Mouse (Mus musculus) heart, embryonic 12.5 days (tissue): Measurements from ENCODE around the gene Gse1. TPM values are rescaled to one million over a fixed set of nuclear protein-coding genes. Genes with fewer than 3 reads are reported as not detected.
A peak's percentile ranks its signal among the peaks of the same experiment; 100 is the strongest.

Source experiments
- ATAC-seq: fragments of 200-750 bp; cut with Nextera tagmentation; 2 replicates; pipeline ENCODE4 v1.8.0; 2017; ENCODE audit warnings: moderate TSS enrichment, moderate library complexity; ENCODE audit not compliant: insufficient number of reproducible peaks, low FRiP score
- H3K27ac ChIP-seq: fragments of 300-500 bp; sonication (generic); 2 replicates; pipeline ENCODE4 v1.5.1; 2016; ENCODE audit warnings: mild to moderate bottlenecking, moderate library complexity; ENCODE audit not compliant: poor library complexity, severe bottlenecking
- H3K27me3 ChIP-seq: fragments of 300-500 bp; sonication (generic); replicated peaks from 2 replicates; pipeline ENCODE4 v1.6.1; 2016; ENCODE audit warnings: mild to moderate bottlenecking, moderate library complexity
- H3K36me3 ChIP-seq: fragments of 300-500 bp; sonication (generic); 2 replicates; pipeline ENCODE4 v1.6.1; 2016; ENCODE audit warnings: mild to moderate bottlenecking, moderate library complexity
- H3K4me1 ChIP-seq: fragments of 300-500 bp; sonication (generic); replicated peaks from 2 replicates; pipeline ENCODE4 v1.6.1; 2016; ENCODE audit warnings: mild to moderate bottlenecking
- H3K4me2 ChIP-seq: fragments of 300-500 bp; sonication (generic); 2 replicates; pipeline ENCODE4 v1.6.1; 2016; ENCODE audit warnings: mild to moderate bottlenecking, moderate library complexity
- H3K4me3 ChIP-seq: fragments of 300-500 bp; sonication (generic); 2 replicates; pipeline ENCODE4 v1.5.1; 2016; ENCODE audit warnings: mild to moderate bottlenecking
- H3K9ac ChIP-seq: fragments of 300-500 bp; sonication (generic); 2 replicates; pipeline ENCODE4 v1.6.1; 2016; ENCODE audit warnings: mild to moderate bottlenecking, moderate library complexity
- H3K9me3 ChIP-seq: fragments of 300-500 bp; sonication (generic); replicated peaks from 2 replicates; pipeline ENCODE4 v1.6.1; 2016; ENCODE audit warnings: mild to moderate bottlenecking, moderate library complexity
- WGBS: fragments of 180-500 bp; shearing (Covaris S2); methylation state at CpG from one replicate; pipeline ENCODE4 v1.1.7; 2016; 5-methylcytosine and 5-hydroxymethylcytosine counted together
- polyA plus RNA-seq: library from polyadenylated mRNA; unstranded; fragments of >200 nt; fragmentation: Nextera tagmentation; extraction: Ambion mirVana; gene quantifications from 2 replicates; pipeline ENCODE4 v1.2.1, GENCODE M21; 2016

The Gse1 gene
- polyA plus RNA-seq, 1 experiment from 2014 or later = 14.0 TPM

DNA sequence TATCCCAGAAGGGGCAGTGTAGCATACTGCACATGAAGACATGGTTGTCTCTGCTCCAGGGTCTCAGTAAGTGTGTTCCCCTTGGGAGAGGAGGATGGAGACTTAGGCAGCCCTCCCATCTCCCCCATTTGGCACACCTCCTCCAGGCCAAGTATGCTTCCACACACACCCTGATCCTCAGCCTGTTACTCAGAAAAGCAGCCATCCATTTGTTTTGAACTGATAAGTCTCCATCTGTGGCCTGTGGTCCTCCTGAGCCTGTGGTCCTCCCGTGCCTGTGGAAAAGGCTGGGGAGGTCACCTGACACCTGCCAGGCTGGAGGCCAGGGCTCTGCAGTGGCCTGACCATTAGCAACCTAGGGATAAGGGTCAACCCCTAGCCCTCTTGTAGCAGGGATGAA is 197.8 kb downstream of the Gse1 start:
- no peaks in the 10 kb centered on the region for H3K9me3 ChIP-seq
- peak; percentile 1; the same call in 1 of the 2 replicates for ATAC-seq
- H3K36me3 ChIP-seq = no peaks in the 10 kb centered on the region
- peak overlapping the region; percentile 83 for H3K27ac ChIP-seq
- WGBS = 24% methylated on average over 1 of the region's 1 CpGs
- peak overlapping the region; percentile 16; the same call in 1 of the 2 replicates for H3K9ac ChIP-seq
- no peaks in the 10 kb centered on the region for H3K27me3 ChIP-seq
- H3K4me1 ChIP-seq = peaks cover 71% of the 10 kb centered on the region
- no peak overlapping the region for H3K4me3 ChIP-seq
- peak overlapping the region; percentile 28; the same call in 1 of the 2 replicates for H3K4me2 ChIP-seq

DNA sequence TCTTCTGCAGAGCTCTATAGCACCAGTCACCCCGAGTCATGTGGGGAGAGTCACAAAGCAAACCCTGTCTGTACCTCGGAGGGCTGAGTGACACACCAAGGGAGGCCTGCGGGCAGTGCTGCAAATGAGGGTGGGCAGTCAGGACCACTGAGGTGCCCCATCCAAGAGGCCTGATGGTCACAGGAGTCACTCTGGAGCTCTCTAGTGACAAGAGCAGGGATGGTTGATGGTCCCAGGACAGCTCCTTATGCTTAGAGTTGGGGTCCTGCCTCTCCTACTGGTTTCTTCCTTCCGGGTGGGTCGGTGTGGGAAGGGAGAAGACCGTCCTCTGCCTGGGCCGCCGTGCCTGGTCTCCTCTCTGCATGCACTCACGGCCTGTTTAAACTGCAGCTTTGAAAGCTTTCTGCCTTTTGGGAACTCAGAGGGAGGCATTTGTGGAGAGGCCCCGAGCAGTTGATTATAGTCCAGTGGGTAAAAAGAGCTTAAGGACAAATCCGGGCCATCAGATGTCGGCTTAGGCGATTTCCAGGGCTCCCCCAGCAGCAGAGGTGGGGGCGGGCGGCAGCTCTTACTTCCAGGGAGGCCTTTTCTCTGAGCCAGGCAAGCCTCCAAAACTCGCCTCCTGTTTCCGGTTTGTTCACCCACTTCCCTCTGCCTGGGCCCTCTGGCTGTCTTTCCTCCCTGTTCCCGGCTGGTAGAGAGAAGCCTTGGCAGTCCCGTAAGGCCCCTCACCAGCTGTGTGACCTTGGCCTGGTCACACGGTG is 198.5 kb downstream of the Gse1 start:
- Histone ChIP-seq H3K9me3 (no peaks in the 10 kb centered on the region), H3K27me3 (no peaks in the 10 kb centered on the region), H3K4me2 (no peak overlapping the region), H3K9ac (0 out of 2 replicates have a peak overlapping the region, but pooled peaks have one; percentile 17), H3K4me1 (peaks cover 64% of the 10 kb centered on the region), H3K36me3 (no peaks in the 10 kb centered on the region), H3K4me3 (no peak overlapping the region), H3K27ac (peak overlapping the region; percentile 12; the same call in 1 of the 2 replicates)
- 55% methylated on average over 20 of the region's 20 CpGs for WGBS
- no peak for ATAC-seq

DNA sequence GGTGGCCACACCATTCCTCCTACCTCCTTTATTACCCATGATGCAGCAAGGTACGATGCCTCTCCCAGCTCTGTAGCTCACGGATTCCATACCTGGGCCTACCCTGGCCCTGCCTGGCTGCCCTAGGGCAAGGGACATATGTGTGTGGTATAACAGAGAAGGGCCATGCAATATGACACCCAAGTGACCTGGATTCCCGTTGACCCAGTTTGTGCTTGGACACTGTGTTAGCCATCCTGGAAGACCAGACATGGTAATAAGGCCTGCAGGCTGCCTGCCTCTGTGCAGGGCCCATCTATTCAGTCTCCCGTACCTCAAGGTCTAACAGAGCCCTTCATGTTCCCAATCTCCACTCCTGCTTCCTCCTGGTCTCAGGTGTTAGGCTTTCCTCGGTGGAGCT is 200.2 kb downstream of the Gse1 start:
- H3K36me3 ChIP-seq = no peaks in the 10 kb centered on the region
- H3K9me3 ChIP-seq = peaks cover 1% of the 10 kb centered on the region
- peaks cover 51% of the 10 kb centered on the region for H3K4me1 ChIP-seq
- H3K4me3 ChIP-seq = no peak overlapping the region
- no peak for ATAC-seq
- 86% methylated on average over 5 of the region's 5 CpGs for WGBS
- H3K27ac ChIP-seq = no peak overlapping the region
- H3K27me3 ChIP-seq = no peaks in the 10 kb centered on the region
- H3K9ac ChIP-seq = no peak overlapping the region
- H3K4me2 ChIP-seq = no peak overlapping the region

DNA sequence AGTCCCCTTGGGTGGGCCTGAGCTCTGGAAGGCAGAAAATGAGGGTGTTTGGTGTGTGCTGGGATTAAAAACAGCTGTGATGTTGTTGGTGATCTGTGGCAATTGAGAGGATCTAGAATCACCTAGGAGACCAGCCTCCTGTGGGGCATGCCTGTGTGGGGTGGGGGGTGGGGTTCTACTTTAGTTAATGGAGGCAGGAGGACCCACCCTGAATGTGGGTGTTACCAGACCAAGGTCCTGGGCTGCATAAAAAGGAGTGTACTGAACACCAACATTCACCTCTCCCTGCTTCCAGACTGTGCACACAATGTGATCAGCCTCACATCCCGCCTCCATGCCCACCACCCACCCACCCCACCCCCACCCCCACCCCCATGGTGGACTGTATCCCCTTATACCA is 200.9 kb downstream of the Gse1 start:
- Histone ChIP-seq H3K27me3 (no peaks in the 10 kb centered on the region), H3K36me3 (no peaks in the 10 kb centered on the region), H3K4me3 (no peak overlapping the region), H3K27ac (no peak overlapping the region), H3K9ac (no peak overlapping the region), H3K9me3 (peaks cover 6% of the 10 kb centered on the region), H3K4me1 (peaks cover 45% of the 10 kb centered on the region), H3K4me2 (no peak overlapping the region)
- WGBS = 88% methylated on average over 1 of the region's 1 CpGs
- no peak for ATAC-seq

DNA sequence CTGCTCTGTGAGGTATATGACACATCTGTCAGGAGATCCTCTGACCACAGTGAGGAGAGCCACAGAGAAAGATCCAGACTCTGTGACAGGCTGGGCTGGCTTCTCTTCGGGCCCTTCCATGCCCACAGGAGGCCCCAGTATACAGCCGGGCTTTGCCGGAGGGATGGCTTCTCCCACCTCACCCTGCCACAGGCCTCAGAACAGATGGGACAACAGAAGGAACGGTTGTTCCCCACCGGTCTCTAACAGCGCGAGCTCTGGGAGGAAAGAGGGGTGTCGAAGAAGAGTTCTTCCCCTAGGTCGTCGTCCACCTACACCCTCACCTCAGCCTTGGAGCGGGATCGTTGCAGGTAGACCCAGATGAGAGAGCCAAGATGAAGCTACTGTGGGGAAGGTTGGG is 202.8 kb downstream of the Gse1 start:
- Histone ChIP-seq H3K9me3 (peaks cover 6% of the 10 kb centered on the region), H3K4me1 (peaks cover 27% of the 10 kb centered on the region), H3K9ac (no peak overlapping the region), H3K27me3 (peaks cover 2% of the 10 kb centered on the region; the same call in 1 of the 2 replicates), H3K4me3 (no peak overlapping the region), H3K36me3 (no peaks in the 10 kb centered on the region), H3K4me2 (no peak overlapping the region), H3K27ac (no peak overlapping the region)
- 83% methylated on average over 12 of the region's 12 CpGs for WGBS
- ATAC-seq = no peak

DNA sequence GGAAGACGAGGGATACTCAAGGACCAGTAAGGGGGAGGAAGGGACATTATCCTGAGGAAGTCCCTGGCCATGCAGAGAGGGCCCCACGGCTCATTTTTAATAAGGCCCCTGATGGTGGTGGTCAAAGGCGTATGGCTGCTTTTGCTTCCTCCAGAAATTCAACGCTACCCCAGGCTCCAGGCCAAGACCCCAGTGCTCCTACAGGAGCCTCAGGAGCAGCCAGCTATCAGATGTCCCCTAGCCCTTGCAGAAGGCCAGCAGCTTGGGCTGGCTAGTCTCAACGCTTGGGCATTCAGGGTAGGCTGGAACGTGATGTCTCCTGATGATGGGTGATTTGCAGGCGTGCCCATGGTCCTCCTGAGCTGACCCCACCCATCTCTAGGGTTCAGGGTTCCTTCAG is 204.2 kb downstream of the Gse1 start:
- Histone ChIP-seq H3K27ac (no peak overlapping the region), H3K9me3 (peaks cover 6% of the 10 kb centered on the region), H3K36me3 (no peaks in the 10 kb centered on the region), H3K9ac (no peak overlapping the region), H3K4me1 (peaks cover 21% of the 10 kb centered on the region), H3K4me2 (no peak overlapping the region), H3K27me3 (peaks cover 8% of the 10 kb centered on the region), H3K4me3 (no peak overlapping the region)
- no peak for ATAC-seq
- 59% methylated on average over 7 of the region's 7 CpGs for WGBS

DNA sequence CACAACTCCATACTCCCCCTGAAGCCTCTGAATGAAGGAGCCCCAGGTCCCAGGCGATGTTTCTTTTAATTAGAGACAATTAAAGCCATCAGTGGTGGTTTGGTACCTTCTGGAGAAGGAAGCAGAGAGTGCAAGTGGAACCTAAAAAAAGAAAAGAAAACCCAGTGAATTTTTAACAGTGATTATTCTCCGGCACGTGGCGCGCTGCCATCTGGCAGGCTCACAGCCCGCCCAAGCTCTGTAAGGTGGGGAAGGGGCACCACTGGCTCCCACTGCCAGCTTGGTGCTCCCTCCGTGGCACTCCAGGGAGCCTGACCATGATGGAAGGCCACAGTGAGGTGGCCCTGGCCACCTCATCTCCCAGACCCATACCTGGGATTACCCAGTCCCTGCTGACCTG is 204.9 kb downstream of the Gse1 start:
- no peak overlapping the region for H3K9ac ChIP-seq
- 87% methylated on average over 7 of the region's 7 CpGs for WGBS
- H3K4me3 ChIP-seq = no peak overlapping the region
- peaks cover 15% of the 10 kb centered on the region for H3K27me3 ChIP-seq
- ATAC-seq = no peak
- no peak overlapping the region for H3K27ac ChIP-seq
- peaks cover 14% of the 10 kb centered on the region for H3K4me1 ChIP-seq
- no peak overlapping the region for H3K4me2 ChIP-seq
- H3K9me3 ChIP-seq = peaks cover 6% of the 10 kb centered on the region
- no peaks in the 10 kb centered on the region for H3K36me3 ChIP-seq

DNA sequence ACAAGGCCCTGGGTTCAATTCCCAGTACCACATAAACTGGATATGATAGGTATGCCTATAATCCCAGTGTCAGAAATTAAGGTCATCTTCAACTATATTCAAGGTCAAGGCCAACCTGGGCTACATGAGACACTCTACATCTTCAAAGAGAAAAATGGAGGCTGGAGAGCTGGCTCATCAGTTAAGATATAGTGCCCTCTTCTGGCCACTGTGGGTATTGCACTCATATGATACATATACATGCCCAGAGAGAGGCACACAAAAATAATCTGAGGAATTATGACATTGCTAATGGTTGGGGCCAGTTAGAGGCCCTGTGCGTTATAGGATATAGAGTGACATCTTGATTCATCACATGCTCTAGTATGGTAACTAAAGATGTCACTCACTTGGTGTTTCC is 205.5 kb downstream of the Gse1 start:
- Histone ChIP-seq H3K4me3 (no peak overlapping the region), H3K27me3 (peaks cover 20% of the 10 kb centered on the region), H3K36me3 (no peaks in the 10 kb centered on the region), H3K9me3 (peaks cover 6% of the 10 kb centered on the region), H3K4me2 (no peak overlapping the region), H3K27ac (no peak overlapping the region), H3K4me1 (peaks cover 15% of the 10 kb centered on the region), H3K9ac (no peak overlapping the region)
- WGBS = 83% methylated on average over 1 of the region's 1 CpGs
- no peak for ATAC-seq

DNA sequence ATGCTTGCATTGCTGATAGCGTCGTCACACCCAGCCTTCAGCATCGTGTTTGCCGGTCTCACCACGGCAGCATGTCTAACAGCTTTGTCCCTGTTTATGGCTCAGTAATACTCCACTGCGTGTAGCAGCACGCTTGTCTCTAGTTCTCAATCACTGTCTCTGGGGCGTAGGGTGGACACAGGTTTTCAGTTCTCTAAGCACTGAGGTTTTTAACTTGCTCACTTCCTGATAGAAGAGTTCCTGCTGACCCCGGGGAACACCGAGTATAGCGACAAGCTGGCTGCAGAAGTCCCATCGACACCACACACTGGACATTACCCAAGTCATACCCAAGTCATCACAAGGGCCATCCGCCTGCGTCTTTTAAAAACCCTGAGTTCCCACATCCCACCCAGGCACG is 207.5 kb downstream of the Gse1 start:
- H3K4me1 ChIP-seq = peaks cover 23% of the 10 kb centered on the region
- no peaks in the 10 kb centered on the region for H3K36me3 ChIP-seq
- 85% methylated on average over 15 of the region's 15 CpGs for WGBS
- no peak overlapping the region for H3K4me3 ChIP-seq
- H3K27ac ChIP-seq = no peak overlapping the region
- H3K9me3 ChIP-seq = peaks cover 6% of the 10 kb centered on the region
- no peak for ATAC-seq
- H3K9ac ChIP-seq = no peak overlapping the region
- no peak overlapping the region for H3K4me2 ChIP-seq
- peaks cover 29% of the 10 kb centered on the region for H3K27me3 ChIP-seq

DNA sequence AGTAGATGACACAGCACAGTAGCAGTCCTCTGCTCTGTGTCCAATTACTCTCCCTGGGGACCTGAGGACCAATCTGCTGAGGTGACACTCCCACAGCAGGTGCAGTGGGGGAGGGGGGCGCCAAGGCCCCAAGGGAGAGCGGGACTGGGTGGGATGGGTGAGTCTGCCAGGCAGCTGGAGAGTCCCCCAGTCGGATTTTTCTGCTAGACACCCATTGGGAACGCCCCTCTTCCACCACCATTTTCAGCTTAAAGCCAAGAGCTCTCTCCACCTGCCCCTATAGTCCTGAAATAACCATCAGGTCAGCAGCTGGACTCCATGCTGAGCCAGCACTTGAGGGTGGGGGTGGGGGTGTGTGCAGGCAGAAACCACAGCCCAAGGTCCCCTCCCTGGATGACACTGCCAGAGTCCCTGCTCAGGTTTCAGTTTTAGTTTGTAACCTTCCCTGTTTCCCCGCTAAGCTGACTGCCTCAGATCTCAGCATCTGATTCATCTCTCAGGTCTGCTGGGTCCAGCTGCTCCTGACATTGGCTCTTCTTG is 208.3 kb downstream of the Gse1 start:
- Histone ChIP-seq H3K9me3 (peaks cover 6% of the 10 kb centered on the region), H3K27ac (no peak overlapping the region), H3K4me1 (peaks cover 28% of the 10 kb centered on the region), H3K9ac (0 out of 2 replicates have a peak overlapping the region, but pooled peaks have one; percentile 13), H3K4me3 (no peak overlapping the region), H3K4me2 (no peak overlapping the region), H3K27me3 (peaks cover 31% of the 10 kb centered on the region), H3K36me3 (no peaks in the 10 kb centered on the region)
- no peak for ATAC-seq
- WGBS = 59% methylated on average over 5 of the region's 5 CpGs

DNA sequence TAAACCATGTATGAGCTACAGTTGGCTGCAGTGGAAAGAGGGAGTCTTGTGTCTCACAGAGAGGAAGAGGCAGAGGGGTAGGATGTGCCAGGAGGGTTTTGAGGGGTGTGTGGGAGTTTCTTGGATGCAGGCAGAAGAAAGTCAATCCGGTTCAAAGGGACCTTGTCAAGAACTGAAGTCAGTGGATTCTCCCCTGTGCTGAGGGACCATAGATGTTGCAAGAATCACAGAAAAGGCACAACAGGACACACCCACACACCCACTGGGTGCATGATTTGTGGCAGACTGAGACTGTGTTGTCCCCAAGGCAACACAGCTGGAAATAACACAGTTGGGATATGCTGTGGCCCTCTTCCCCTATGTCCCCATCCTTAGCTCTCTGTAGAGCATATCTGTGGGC is 209.0 kb downstream of the Gse1 start:
- no peak for ATAC-seq
- H3K9me3 ChIP-seq = peaks cover 6% of the 10 kb centered on the region
- H3K4me3 ChIP-seq = no peak overlapping the region
- H3K36me3 ChIP-seq = no peaks in the 10 kb centered on the region
- H3K4me1 ChIP-seq = peaks cover 35% of the 10 kb centered on the region
- H3K27ac ChIP-seq = no peak overlapping the region
- 71% methylated on average over 1 of the region's 1 CpGs for WGBS
- H3K4me2 ChIP-seq = no peak overlapping the region
- no peak overlapping the region for H3K9ac ChIP-seq
- H3K27me3 ChIP-seq = peaks cover 31% of the 10 kb centered on the region
